Mouse (Mus musculus) left cerebral cortex, postnatal 25 days (tissue): ENCODE data around the gene Trip12. TPM values are rescaled to one million over a fixed set of nuclear protein-coding genes. Genes with fewer than 3 reads are reported as not detected.

ENCODE experiments used
- DNase-seq, 2 experiments: peaks; one replicate each; pipeline ENCODE4 v3.0.0; 2022; ENCODE audit warnings: low spot score in 2 of 2, mixed read lengths in 1 of 2
- intact Hi-C: fragments of 180-260 bp; cut with DNase I; formaldehyde crosslinking; loops from one replicate; pipeline ENCODE4 v1.15.1; 2025
- total RNA-seq, 2 experiments: library from RNA; stranded (reverse); gene quantifications; 2 replicates each; pipeline ENCODE4 v1.2.3; 2021

Trip12 gene
- total RNA-seq, 2 experiments from 2014 or later = 194 to 196 TPM

DNA sequence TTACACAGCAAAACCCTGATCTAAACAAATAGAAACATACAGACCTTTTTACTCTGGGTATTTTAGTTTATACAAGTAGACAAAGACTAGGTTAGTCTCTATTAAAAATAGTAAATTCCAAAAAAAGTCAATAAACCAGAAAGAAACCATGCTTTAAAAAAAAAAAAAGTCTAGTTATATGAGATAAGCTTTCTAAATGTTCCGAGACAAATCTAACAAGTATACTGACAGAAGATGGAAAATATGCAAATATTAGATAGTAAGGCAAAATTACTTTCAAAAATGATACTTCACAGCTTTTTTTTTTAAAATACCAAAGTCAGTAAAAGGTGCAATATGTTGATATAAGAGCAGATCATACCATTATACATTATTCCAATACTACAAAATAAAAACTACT, 22.7 kb downstream of the Trip12 start:
- intact Hi-C loops = no loop called here
- DNase-seq = no peak

DNA sequence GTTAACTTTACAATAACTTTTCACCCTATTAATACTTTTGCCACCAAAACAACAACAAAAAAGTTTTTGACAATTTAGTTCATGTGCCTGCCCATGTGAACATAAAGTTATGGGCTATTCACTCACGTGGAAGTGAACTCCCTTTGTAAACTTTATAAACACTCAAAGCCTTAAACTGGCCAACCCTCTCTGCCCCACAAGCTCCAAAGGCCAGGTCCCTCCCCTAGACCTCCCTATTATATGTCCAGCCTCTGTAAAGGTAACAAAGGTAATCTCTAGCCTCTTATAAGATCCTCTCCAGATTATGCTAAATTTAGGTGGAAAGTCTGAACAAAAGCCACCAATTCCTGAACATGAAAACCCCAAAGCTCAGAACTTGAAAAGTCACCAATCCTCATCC, 36.5 kb downstream of the Trip12 start:
- no peak for DNase-seq
- intact Hi-C loops = no loop called here

DNA sequence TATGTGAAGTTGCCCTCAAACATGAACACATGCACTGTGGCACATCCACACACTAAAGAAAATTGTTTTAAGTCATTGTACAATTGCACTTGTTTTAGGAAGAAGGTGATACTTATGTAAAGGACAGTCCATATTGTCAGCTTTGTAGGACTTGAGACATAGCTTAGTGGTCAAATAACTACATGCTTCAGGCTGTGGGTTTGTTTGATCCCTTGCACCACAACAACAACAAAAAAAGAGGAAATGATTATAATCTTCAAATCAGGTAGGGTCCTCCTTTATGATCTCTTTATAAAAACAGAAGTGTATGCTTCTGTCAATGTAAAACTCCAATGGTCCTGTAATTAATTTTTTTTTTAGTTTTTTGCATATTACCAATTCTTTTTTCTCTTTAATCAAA, 41.1 kb downstream of the Trip12 start:
- no peak for DNase-seq
- intact Hi-C loops = no loop called here

DNA sequence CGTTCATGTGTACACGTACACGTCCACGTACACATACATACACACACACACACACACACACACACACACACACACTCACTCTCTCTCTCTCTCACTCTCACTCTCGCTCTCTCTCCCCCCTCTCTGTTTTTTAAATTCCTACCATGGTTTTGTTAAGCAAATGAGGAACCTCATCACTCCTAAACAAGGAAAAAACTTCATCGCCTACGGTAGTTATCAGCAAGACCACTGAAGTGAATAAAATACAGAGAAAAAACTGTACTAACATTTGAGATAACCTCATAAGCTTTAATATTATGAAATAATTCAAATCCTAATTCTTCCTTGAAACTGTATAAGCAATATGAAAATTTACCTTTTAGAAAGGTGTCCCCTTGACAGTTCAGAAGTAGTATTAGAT, 45.0 kb downstream of the Trip12 start:
- intact Hi-C loops = no loop called here
- DNase-seq = no peak

DNA sequence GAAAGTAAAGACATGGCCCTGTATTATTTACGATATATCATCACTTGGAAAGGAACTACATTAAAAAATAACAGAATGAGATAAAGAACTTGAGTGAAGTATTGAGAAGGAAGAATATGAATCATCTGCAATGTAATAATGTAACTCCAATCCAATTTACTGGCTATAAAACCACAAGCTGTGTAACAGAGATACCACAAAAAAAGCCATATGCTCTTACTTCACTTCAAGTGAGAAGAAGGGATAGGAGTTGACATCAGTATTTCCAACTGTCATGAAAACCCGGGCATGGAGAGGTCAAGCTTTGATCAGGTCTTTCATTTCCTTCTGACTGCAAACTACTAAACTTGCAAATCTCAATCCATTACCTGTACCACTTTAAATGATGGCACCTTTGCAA, 48.9 kb downstream of the Trip12 start:
- intact Hi-C loops = no loop called here
- DNase-seq = no peak

DNA sequence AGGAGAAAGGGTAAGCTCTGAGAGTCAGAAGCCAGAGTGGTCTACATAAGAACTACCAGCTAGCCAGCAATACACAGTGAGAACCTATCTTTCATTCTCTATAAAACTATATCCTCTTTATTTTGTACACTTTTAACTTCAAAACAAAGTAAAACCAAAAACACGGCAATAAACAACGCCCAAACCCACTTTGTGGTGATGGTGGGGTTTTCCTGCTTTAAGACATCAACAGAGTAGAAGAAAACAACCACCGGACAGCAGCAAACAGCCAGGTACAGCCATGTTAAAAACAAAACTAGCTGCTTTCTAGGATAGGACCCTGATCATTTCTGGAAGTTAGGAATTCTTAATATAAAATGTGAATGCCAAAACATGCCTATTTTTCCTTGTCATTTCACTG, 59.7 kb downstream of the Trip12 start:
- intact Hi-C loops = no loop called here
- no peak for DNase-seq

DNA sequence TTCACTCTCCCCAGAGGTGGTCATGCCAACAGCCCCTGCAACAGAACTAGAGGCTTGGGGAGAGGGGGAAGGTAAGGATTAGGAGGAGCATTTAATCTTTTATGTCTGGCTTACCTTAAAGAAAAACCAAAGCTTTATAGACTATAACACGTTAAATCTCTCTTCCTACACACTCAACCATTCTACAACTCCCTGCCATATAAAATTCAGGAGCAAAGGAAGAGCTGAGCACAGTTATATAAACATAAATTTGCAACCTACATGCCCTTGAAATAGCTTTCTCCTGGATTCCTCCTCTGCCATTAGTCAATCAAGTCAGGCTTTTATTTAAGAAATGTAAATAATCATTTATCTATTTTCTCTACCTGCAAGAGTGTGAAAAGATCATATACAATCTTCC, 62.9 kb downstream of the Trip12 start:
- intact Hi-C loops = no loop called here
- no peak for DNase-seq

DNA sequence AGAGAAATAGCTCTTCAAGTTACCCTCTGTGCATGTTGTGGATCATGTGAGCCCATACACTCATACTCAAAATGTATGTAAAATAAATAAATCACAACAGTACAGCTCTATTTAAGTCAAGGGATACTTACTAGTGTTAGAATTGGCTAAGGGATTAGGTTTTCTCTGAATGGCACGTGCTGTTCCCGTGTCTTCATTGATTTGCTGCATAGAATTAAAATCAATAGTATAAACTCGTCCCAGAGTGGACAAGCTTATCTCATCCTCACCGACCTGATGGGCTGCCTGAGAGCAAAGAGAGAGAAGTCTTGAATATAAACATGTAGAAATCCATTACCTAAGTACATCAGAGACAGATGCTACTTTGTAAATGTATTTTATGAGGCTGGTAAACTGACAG, 81.5 kb downstream of the Trip12 start:
- intact Hi-C loops = no loop called here

DNA sequence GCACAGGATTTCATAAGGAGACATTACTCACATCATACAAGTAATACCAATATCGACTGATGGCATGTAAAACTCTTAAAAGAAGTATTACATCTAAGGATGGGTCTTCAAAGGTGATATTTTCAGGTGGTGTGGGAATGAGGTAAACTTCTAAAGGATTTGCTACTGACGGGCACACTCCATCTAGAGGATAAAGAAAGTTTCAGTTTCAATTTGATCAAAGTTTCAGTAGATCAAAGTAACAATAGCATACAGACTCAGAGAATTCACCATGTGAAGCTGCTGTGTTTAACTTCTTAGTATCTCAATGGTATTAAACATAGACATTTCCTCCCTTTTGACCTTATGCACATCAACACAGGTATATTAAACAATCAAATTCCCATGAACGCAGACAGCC, 98.2 kb downstream of the Trip12 start:
- no peak for DNase-seq
- intact Hi-C loops = no loop called here

More for the DNA sequence above, 81.5 kb downstream of the Trip12 start:
- no peak for DNase-seq

DNA sequence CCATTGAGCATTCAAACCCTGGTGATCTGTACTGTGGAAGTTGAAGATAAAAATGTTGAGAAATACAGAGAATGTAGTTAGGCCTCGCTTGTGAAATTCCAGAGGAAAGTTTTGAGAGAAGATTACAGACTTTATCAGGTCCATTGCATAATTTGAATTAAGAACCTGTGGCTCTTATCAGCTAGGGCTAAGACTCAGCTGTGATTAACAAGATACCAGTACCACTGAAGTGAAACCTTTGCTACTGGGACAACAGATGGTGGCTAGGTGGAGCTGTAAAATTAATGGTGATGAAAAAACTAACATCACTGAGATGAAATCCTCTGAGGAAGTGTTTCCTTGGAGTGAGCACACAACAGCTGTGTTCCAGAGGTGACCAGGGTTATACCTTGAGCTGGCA, 100.2 kb downstream of the Trip12 start:
- DNase-seq = no peak
- intact Hi-C loops = no loop called here

DNA sequence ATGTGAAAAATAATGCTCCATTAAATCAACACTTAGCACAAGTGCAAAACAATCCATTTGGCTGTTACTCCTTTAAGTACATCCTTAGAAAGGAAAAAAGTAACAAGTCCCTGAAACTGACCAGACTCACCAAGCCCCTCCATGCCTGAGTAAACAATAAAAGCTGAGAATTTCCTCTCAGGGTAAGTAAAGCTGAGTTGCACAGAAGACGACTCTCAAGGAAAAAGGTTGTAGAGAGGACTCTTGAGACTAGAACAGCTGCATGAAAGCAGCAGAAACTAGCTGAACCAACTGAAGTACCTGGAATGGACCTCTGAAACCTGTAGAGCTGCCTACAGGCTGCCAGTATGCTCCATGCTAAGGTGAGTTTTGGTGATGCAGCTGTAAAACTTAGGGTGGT, 103.2 kb downstream of the Trip12 start:
- intact Hi-C loops = no loop called here

DNA sequence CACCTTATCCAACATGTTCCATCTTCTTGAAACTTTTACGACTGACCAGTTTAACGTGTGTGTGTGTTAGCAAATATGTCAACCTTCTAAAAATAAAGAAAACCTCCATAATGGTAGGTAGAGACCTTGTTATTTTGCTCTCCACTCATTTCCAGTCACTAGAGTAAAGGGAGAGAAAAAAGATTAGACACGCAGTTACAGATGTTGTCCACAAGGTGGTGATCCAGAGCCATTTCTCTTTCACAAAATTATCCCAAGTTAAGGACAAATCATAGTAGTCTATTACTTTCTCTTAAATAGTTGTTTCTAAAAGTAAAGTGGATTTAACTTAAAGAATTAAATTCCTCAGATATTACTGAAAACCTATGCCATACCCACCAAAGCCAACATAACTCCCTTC, 106.5 kb downstream of the Trip12 start:
- no peak for DNase-seq
- intact Hi-C loops = loop anchor here (5.0 kb wide), 1 partner anchor 104 kb away; the partner anchor contains the start of gene Fbxo36

More for the DNA sequence above, 103.2 kb downstream of the Trip12 start:
- DNase-seq = no peak

DNA sequence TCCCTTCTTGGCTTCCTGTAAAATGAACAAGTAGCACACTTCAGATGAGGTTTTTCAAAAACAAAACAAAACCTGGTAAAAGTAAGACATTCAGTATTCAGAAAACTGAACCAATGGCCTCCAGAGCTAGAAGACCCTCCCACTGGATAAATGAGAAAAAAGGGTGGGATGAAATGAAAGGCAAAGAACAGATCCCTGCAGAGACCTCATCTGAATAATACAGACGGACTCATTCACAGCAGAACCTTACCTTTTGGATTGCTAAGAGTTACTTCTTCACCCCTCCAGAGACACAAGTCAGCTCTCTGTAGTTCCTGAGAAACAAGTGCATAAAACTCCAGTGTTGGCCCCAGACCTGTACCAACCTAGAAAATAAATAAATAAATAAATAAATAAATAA, 108.6 kb downstream of the Trip12 start:
- no peak for DNase-seq
- intact Hi-C loops = loop anchor here (5.0 kb wide), 1 partner anchor 106 kb away; the partner anchor contains the start of gene Fbxo36

DNA sequence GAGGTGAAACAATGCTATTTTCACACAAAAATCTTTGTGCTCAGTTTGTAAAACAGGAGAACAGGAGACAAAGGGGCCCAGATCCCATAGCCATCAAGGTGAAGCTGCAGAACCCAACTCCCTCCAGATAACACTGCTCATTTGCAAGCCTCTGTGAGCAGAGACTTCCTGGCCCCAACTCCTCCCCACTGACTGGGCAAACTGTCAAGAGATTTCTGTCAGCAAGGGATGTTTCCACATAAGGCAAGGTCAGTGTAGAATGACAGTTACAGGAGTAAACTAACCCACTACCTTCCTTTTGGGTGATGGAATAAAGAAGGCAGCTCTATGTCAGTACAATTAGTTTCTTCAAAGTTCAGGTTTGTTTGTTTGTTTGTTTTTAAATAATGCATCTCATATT, 117.5 kb downstream of the Trip12 start:
- intact Hi-C loops = no loop called here
- DNase-seq = no peak

DNA sequence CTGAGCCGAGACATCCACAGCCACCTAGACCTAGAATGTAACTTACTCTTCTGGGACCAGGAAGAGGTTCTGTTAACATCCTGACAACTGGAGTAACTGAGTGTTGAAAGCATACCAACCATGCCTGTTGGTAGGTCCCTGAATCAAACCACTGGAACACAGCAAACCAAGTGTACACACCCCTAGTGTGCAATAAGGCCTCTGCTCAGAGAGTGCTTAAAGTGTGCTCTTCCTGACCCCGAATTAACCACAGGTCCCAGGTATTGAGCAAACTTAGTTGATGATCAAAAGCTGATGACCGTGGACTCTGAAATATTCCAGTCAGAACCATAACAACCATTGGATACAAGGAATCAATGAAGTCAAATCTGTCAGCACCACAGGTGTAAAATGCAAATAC, 117.9 kb downstream of the Trip12 start:
- no peak for DNase-seq
- intact Hi-C loops = no loop called here

DNA sequence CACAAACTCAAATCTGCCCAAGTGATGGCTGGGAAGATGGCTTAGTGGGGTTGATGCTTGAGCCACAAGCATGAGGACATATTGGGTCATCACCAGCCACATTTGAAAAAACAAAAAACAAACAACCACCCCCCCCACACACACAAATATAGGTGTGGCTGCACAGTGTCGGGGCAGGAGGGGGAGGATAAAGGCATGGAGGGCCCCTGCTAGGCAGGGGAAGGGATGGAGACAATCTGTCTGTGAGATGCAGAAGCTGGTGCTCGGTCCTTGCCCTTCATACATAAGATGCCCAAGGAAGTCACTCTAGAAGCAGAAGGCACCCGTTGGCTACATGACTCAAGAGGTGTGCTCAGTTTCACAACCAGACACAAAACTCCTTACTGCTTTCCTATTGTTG, 118.4 kb downstream of the Trip12 start:
- intact Hi-C loops = no loop called here
- no peak for DNase-seq

DNA sequence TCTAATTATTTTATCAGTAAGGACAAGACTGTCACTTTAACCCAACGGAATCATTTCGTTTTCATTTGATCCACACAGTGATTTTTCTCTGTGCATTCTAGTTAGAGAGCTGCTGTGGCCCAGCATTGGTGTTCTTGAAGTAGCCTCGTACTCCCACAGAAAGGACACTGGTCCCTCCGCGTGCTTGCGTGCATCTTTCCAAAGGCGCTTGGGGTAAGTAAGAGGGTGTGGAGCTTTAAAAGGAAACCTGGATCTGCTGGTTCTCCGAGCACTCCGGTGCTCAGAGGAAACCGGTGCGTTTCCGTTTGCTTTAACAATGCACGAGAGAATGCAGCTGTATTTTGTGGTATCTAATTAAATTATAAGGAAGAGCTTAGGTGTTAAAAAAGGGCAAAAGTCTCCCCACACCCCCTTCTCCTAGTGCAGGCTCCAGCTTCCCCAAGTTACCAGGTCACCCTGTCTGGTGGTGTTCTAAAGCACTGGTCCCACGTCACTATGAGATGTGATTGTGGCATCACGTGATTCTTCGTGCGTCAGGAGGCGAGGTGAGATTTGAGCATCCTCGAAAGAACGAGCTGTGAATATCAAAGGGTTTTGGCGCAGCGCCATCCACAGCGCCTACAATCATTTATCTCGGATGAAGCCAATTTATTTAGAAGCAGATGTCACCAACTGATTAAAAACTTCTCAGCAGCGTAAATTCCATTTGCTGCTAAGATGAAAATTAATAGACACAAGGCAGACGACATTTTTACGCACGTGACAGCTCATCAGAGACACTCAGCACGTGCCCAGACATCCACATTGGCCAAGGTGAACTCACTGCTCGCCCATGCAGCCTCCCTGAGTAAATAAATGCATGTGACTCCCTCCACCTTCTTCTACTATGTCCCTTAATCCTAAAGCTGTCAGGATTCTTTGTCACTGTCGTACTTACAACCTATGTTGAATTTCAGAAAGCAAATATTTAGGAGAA, 130.2 kb downstream of the Trip12 start:
- intact Hi-C loops = no loop called here
- DNase-seq = peak; percentile 83 to 86

DNA sequence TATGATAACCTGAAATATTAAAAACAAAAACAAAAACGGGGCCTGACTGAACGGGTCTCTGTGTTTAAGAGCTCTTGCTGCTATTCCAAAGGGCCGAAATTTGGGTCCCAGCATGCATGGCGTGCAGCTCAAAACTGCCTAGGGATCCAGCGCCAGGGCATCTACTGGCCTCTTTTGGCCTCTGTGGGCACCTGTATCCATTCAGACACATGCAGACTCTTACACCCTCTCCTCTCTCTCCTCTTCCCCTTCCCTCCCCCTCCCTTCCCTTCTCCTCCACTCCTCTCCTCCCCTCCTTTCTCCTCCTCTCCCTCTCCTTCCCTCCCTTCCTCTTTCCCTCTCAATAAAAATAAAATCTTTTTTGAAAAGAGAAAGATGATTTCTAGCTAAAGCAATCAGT, 130.9 kb downstream of the Trip12 start:
- no peak for DNase-seq
- intact Hi-C loops = no loop called here

DNA sequence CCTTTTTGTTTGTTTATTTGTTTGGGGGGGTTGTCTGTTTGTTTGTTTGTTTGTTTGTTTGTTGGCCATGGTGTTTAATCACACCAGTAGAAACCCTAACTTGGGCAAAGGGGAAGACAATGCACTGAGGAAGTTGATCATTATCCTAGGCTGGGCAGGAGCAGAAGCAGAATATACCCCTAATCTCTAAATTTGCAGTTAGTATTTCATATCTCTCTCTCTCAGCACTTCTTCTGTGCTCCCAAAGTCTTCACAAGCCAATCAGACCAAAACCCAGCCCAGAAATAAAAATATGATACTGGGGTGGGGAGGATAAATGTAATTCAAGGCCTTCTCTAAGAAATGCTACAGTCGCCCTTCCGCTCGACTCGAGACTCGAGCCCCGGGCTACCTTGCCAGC, 140.1 kb downstream of the Trip12 start:
- no peak for DNase-seq
- intact Hi-C loops = no loop called here

DNA sequence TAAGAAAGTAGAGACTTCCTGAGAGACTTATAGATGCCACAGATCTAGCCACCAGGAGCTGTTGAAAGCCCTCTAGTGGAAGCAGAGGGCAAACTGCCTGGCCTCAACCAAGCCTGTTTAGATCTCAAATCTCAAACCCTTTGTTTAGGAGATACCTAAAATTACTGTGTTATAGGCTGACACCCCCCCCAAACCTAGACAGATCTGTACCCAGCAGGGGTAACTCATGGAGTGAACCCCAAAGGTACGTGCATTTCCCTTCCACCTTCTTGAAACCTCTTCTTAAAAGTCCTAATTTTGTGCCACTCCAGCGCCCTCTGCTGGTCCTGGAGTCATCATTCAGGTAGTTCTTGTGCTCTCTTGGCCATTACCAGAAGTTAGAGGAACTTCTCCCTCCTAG, 143.2 kb downstream of the Trip12 start:
- peak; percentile 85 to 89 for DNase-seq
- intact Hi-C loops = loop anchor here (5.0 to 10.0 kb wide), 7 partner anchors 80 to 1512 kb away; no protein-coding TSS in a partner anchor
